Mouse (Mus musculus): Measurements from ENCODE around the gene Zfp94.

DNA sequence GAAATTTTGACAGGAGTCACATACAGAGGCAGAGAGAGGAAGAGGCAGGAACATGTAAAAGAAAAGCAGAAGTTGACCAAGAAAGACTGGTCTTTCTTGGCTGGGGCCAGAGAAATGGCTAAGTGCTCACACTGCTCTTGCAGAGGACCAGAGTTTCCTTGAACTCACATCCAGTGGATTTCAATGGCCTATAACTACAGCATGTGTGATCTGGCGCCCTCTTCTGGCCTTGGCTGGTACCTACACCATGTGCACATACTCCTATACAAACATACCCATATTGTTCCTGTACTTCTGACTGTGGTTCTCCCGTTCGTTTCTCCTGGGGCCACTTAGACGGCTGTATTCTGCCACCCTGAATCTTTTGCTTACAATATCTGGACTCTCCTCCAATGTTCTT, 44.5 kb upstream of the Zfp94 start:
- no peak for TF ChIP-seq EP300 (IDR thresholded peaks at IDR 0.05; ENCODE audit: low read depth)
- peak; percentile 56 for TF ChIP-seq CTCF (IDR thresholded peaks at IDR 0.05; ENCODE audit: low read depth)

Measured in liver, postnatal 0 days (tissue).